Mouse (Mus musculus) intestine, embryonic 15.5 days (tissue): ENCODE data around the gene Btnl10. TPM values are rescaled to one million over a fixed set of nuclear protein-coding genes. Genes with fewer than 3 reads are reported as not detected.
"Not testable (repeated sequence)": the region's sequence is repeated elsewhere in the genome, so short reads cannot be mapped to it uniquely, and the experiment has no call there.

Experiments used
- ATAC-seq: fragments of 200-750 bp; cut with Nextera tagmentation; 2 replicates; pipeline ENCODE4 v1.8.0; 2017; ENCODE audit warnings: moderate TSS enrichment, moderate library complexity
- H3K27ac ChIP-seq: fragments of 300-500 bp; sonication (generic); 2 replicates; pipeline ENCODE4 v1.5.1; 2015; ENCODE audit warnings: mild to moderate bottlenecking, inconsistent platforms
- H3K27me3 ChIP-seq: fragments of 300-500 bp; sonication (generic); replicated peaks from 2 replicates; pipeline ENCODE4 v1.6.1; 2015; ENCODE audit warnings: inconsistent platforms
- H3K36me3 ChIP-seq: fragments of 300-500 bp; sonication (generic); 2 replicates; pipeline ENCODE4 v1.6.1; 2015; ENCODE audit warnings: inconsistent platforms
- H3K4me1 ChIP-seq: fragments of 300-500 bp; sonication (generic); replicated peaks from 2 replicates; pipeline ENCODE4 v1.6.1; 2015; ENCODE audit warnings: inconsistent platforms
- H3K4me2 ChIP-seq: fragments of 300-500 bp; sonication (generic); replicated peaks from 2 replicates; pipeline ENCODE4 v1.6.1; 2015; ENCODE audit warnings: mild to moderate bottlenecking, inconsistent platforms
- H3K4me3 ChIP-seq: fragments of 300-500 bp; sonication (generic); replicated peaks from 2 replicates; pipeline ENCODE4 v1.5.1; 2015; ENCODE audit warnings: inconsistent platforms
- H3K9ac ChIP-seq: fragments of 300-500 bp; sonication (generic); 2 replicates; pipeline ENCODE4 v1.6.1; 2015; ENCODE audit warnings: inconsistent platforms
- H3K9me3 ChIP-seq: fragments of 300-500 bp; sonication (generic); 2 replicates; pipeline ENCODE4 v1.6.1; 2016; ENCODE audit warnings: inconsistent platforms
- WGBS: fragments of 180-500 bp; shearing (Covaris S2); methylation state at CpG from one replicate; pipeline ENCODE4 v1.1.7; 2015; 5-methylcytosine and 5-hydroxymethylcytosine counted together
- polyA plus RNA-seq: library from polyadenylated mRNA; unstranded; fragments of >200 nt; fragmentation: Nextera tagmentation; extraction: Ambion mirVana; gene quantifications from 2 replicates; pipeline ENCODE4 v1.2.1, GENCODE M21; 2015

Btnl10 gene
- polyA plus RNA-seq, 1 experiment from 2014 or later: 0.34 TPM

DNA sequence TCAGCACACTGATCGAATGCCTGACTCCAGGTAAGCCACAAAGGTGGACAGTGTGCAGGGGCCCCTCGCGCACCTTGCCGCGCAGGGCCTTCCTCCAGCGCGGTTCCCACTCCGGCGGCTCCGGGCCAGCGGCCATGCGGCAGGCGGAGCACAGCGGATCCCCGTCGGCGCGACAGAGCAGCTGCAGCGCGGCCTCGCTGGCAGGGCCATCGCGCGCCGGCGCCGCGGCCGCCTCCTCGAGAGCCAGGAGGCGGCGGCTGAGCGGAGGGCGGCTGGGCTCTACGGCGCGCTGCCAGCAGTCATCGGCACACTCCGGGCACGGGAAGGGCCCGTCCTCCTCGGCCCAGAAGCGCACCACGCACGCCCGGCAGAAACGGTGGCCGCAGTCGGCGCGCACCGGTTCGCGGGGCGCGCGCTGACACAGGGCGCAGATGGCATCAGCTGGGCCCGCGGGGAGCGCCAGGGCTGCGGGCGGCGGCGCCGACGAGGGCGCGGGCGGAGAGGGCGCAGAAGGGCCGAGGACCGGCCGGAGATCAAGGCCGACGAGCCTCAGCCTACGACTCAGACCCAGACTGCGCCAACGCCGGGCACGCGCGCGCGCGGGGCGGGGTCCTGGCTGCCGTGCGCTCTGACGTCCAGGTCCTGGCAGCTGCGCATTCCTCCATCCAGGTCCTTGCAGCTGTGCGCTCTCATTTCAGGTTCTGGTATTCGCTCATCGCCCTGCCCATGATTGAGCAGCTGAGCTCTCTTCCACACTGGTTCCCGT lies 20.8 kb downstream of the Btnl10 start, which contains the start of gene Rnf187:
Rnf187 (minus strand) TSS at position 595 of the 766 bp plus-strand sequence.
- Histone ChIP-seq H3K4me2 (peak within 1 kb of the TSS; percentile 84), H3K4me3 (peak within 1 kb of the TSS; percentile 100), H3K4me1 (peaks cover 15% of the 10 kb centered on the region), H3K9me3 (no peaks in the 10 kb centered on the region), H3K9ac (peak within 1 kb of the TSS; percentile 97), H3K27me3 (no peaks in the 10 kb centered on the region), H3K27ac (peak within 1 kb of the TSS; percentile 94), H3K36me3 (peaks cover 6% of the 10 kb centered on the region)
- peak; percentile 98 for ATAC-seq
- under 1% methylated on average over 92 of the region's 95 CpGs for WGBS

GRCm38 (mm10) chr11:58939088-58939439 lies 21.4 kb downstream of the Btnl10 start:
- H3K9ac ChIP-seq: peak overlapping the region; percentile 97
- 0 out of 2 replicates have a peak, but pooled peaks have one; percentile 5 for ATAC-seq
- H3K4me1 ChIP-seq: peaks cover 15% of the 10 kb centered on the region
- H3K27me3 ChIP-seq: no peaks in the 10 kb centered on the region
- no peaks in the 10 kb centered on the region for H3K9me3 ChIP-seq
- H3K4me2 ChIP-seq: peak overlapping the region; percentile 84
- peak overlapping the region; percentile 94 for H3K27ac ChIP-seq
- 0 out of 2 replicates have a peak, but pooled peaks cover under 1% of the 10 kb centered on the region for H3K36me3 ChIP-seq
- WGBS: 12% methylated on average over 6 of the region's 6 CpGs
- H3K4me3 ChIP-seq: peak overlapping the region; percentile 100

- Histone ChIP-seq H3K36me3 (no peaks in the 10 kb centered on the region), H3K4me1 (peaks cover 4% of the 10 kb centered on the region; the same call in 1 of the 2 replicates), H3K9me3 (no peaks in the 10 kb centered on the region), H3K4me3 (no peak overlapping the region), H3K27me3 (no peaks in the 10 kb centered on the region), H3K4me2 (no peak overlapping the region), H3K27ac (no peak overlapping the region), H3K9ac (no peak overlapping the region)
- 69% methylated on average over 5 of the region's 5 CpGs for WGBS
- no peak for ATAC-seq
Observed at GRCm38 (mm10) chr11:58944136-58944535, 26.4 kb downstream of the Btnl10 start.

- no peak overlapping the region for H3K4me3 ChIP-seq
- ATAC-seq: no peak
- no peak overlapping the region for H3K27ac ChIP-seq
- 78% methylated on average over 3 of the region's 3 CpGs for WGBS
- H3K4me1 ChIP-seq: peaks cover 4% of the 10 kb centered on the region; the same call in 1 of the 2 replicates
- H3K27me3 ChIP-seq: no peaks in the 10 kb centered on the region
- no peaks in the 10 kb centered on the region for H3K36me3 ChIP-seq
- H3K9me3 ChIP-seq: no peaks in the 10 kb centered on the region
- no peak overlapping the region for H3K9ac ChIP-seq
- H3K4me2 ChIP-seq: no peak overlapping the region; the same call in 1 of the 2 replicates
Observed at GRCm38 (mm10) chr11:58947306-58947705, 29.6 kb downstream of the Btnl10 start.

GRCm38 (mm10) chr11:58947798-58948528 lies 30.3 kb downstream of the Btnl10 start:
- no peaks in the 10 kb centered on the region for H3K9me3 ChIP-seq
- H3K27me3 ChIP-seq: no peaks in the 10 kb centered on the region
- ATAC-seq: peak; percentile 65
- 0 out of 2 replicates have a peak overlapping the region, but pooled peaks have one; percentile 6 for H3K9ac ChIP-seq
- peak overlapping the region; percentile 76 for H3K4me2 ChIP-seq
- H3K27ac ChIP-seq: peak overlapping the region; percentile 75
- H3K4me1 ChIP-seq: peaks cover 4% of the 10 kb centered on the region; the same call in 1 of the 2 replicates
- H3K4me3 ChIP-seq: peak overlapping the region; percentile 48
- H3K36me3 ChIP-seq: no peaks in the 10 kb centered on the region
- WGBS: 13% methylated on average over 23 of the region's 23 CpGs

GRCm38 (mm10) chr11:58948542-58949479 lies 31.1 kb downstream of the Btnl10 start, which contains the start of gene Hist3h2ba:
Hist3h2ba (plus strand) TSS chr11:58948920.
- Histone ChIP-seq H3K9me3 (no peaks in the 10 kb centered on the region), H3K4me1 (peaks cover 10% of the 10 kb centered on the region), H3K4me2 (peak within 1 kb of the TSS; percentile 76), H3K27ac (peak within 1 kb of the TSS; percentile 85), H3K36me3 (no peaks in the 10 kb centered on the region), H3K27me3 (no peaks in the 10 kb centered on the region), H3K4me3 (peak within 1 kb of the TSS; percentile 48), H3K9ac (peak within 1 kb of the TSS; percentile 56)
- peak; percentile 92 for ATAC-seq
- WGBS: under 1% methylated on average over 48 of the region's 48 CpGs

DNA sequence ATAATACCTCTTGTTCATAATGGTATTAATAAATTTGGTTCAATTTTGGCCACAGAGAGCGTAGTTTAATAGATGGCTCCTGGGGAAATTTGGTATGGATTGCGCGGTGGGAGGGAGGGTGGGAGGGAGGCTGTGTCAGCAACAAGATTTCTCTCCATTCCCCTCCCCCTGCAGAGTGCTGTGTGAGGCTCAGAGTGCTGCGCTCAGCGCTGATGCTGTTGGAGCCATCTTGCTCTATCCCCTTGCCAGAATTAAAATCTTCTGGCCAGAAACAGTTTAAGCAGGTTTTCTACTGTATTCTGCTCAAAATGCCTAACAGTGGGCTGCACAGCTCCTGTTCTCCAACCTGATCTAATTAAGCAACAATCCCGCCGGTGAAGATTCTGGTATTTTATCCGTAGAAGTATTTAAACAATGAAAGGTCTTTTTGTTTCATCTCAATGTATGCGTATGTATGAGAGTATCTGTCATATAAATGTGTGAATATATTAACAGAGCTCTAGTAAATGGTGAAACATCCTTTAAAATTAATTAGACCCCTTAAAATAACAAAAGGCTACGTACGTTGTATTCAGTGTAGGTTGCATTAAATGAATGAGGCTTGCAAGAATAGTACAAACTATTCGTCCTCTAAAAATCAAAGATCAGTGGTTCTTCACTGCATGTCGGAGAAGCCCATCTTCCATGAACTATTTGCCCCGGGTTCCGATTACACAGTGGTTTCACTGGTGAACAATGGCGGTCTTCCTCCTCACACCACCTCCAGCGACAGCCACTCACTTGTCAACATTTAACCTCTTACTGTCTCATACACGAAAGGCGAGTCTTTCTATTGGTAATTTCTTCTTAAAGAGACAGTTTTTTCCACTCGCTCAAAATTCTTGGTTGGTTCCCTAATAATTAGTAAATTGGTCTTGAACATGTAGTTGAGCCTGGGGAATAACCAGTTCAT lies 32.0 kb downstream of the Btnl10 start:
- no peaks in the 10 kb centered on the region for H3K9me3 ChIP-seq
- no peaks in the 10 kb centered on the region for H3K27me3 ChIP-seq
- H3K9ac ChIP-seq: peak overlapping the region; percentile 56
- peak; percentile 29; the same call in 1 of the 2 replicates for ATAC-seq
- H3K36me3 ChIP-seq: no peaks in the 10 kb centered on the region
- H3K27ac ChIP-seq: peak overlapping the region; percentile 85
- peak overlapping the region; percentile 48 for H3K4me3 ChIP-seq
- peaks cover 10% of the 10 kb centered on the region for H3K4me1 ChIP-seq
- H3K4me2 ChIP-seq: peak overlapping the region; percentile 76
- 10% methylated on average over 20 of the region's 20 CpGs for WGBS

DNA sequence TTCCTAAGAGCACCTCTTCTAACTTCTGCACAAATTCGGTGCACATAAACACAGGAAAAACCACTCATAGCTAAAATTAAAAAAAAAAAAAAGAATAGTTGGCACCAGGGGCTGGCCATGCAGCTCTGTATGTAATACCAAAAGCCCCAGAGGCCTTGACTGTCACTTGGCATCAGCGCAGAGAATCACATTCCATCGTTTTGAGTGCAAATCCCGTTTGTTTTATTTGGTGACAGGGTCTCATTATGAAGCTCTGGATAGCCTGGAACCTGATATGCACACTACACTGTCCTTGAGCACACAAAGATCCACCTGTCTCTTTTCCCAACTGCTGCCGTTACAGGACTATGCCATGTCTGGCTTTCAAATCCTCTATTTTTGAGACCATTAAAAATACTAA lies 33.5 kb downstream of the Btnl10 start:
- Histone ChIP-seq H3K36me3 (no peaks in the 10 kb centered on the region), H3K27me3 (no peaks in the 10 kb centered on the region), H3K4me1 (peaks cover 10% of the 10 kb centered on the region), H3K4me3 (no peak overlapping the region), H3K9me3 (no peaks in the 10 kb centered on the region), H3K4me2 (no peak overlapping the region), H3K9ac (no peak overlapping the region), H3K27ac (no peak overlapping the region)
- 75% methylated on average over 5 of the region's 5 CpGs for WGBS
- no peak for ATAC-seq

DNA sequence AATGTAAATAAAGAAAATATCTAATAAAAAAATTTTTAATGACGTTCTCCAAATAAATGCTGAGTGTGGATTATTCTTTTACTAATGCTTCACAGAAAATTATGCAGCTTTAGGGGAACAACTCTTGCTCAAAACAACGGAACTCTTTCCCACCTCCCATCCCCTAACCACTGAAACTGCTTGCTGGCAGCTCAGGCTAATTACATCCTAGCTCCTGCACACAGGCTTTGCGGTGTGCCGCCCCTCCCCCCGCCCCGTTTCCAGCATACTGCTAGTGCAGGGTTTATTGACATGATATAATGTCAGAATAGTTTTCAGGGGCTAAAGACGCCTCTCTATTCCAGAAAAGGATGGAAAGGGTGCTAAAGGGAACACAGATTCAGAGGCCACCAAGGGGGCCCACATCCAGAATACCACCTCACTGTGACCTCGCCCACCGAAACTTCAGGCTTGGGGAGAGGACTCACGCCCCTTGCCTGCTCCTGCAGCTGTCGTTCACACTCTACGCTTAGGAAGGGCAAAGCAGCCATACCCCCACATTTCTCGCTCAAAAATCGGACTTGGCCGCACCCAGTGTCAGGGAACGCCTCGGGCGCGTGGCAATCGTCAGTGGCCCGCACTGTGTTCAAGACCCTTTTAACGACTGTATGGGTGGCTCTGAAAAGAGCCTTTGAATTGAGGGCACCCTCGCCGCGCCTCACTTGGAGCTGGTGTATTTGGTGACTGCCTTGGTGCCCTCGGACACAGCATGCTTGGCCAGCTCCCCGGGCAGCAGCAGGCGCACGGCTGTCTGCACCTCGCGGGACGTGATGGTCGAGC lies 35.9 kb downstream of the Btnl10 start:
- H3K36me3 ChIP-seq: no peaks in the 10 kb centered on the region
- peaks cover 24% of the 10 kb centered on the region for H3K4me1 ChIP-seq
- H3K27ac ChIP-seq: peak overlapping the region; percentile 91
- WGBS: under 1% methylated on average over 33 of the region's 33 CpGs
- H3K27me3 ChIP-seq: no peaks in the 10 kb centered on the region
- H3K9ac ChIP-seq: peak overlapping the region; percentile 65
- H3K4me3 ChIP-seq: peak overlapping the region; percentile 82
- no peaks in the 10 kb centered on the region for H3K9me3 ChIP-seq
- H3K4me2 ChIP-seq: peak overlapping the region; percentile 88
- peak; percentile 32 for ATAC-seq

DNA sequence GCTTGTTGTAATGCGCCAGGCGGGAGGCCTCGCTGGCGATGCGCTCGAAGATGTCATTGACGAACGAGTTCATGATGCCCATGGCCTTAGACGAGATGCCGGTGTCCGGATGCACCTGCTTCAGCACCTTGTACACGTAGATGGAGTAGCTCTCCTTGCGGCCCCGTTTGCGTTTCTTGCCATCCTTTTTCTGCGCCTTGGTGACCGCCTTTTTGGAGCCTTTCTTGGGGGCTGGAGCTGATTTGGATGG lies 36.4 kb downstream of the Btnl10 start:
- peak overlapping the region; percentile 82 for H3K4me3 ChIP-seq
- H3K36me3 ChIP-seq, H3K27me3 ChIP-seq, H3K9me3 ChIP-seq, ATAC-seq: not testable (repeated sequence)
- H3K9ac ChIP-seq: peak overlapping the region; percentile 65
- H3K27ac ChIP-seq: peak overlapping the region; percentile 91
- 0% methylated on average over 17 of the region's 17 CpGs for WGBS
- peak overlapping the region; percentile 88 for H3K4me2 ChIP-seq
- peaks cover 24% of the 10 kb centered on the region for H3K4me1 ChIP-seq
